Mouse (Mus musculus): ENCODE measurements around the gene Trhr2.

The Trhr2 gene

GRCm38 (mm10) chr8:122360696-122361416, at the start of gene Trhr2:
Trhr2 (minus strand) TSS chr8:122360746.
- DNase-seq (ENCODE audit: low spot score): no peak

- no peak for DNase-seq (ENCODE audit: low spot score)
Measured at GRCm38 (mm10) chr8:122407678-122408077, 47.1 kb upstream of the Trhr2 start.

- no peak for DNase-seq (ENCODE audit: low spot score)
Measured at GRCm38 (mm10) chr8:122405146-122405805, 44.7 kb upstream of the Trhr2 start.

GRCm38 (mm10) chr8:122398186-122398585, 37.6 kb upstream of the Trhr2 start:
- no peak for DNase-seq (ENCODE audit: low spot score)

GRCm38 (mm10) chr8:122395291-122395690, 34.7 kb upstream of the Trhr2 start:
- no peak for DNase-seq (ENCODE audit: low spot score)

- no peak for DNase-seq (ENCODE audit: low spot score)
Measured at GRCm38 (mm10) chr8:122393717-122394116, 33.2 kb upstream of the Trhr2 start.

- no peak for DNase-seq (ENCODE audit: low spot score)
Measured at GRCm38 (mm10) chr8:122390758-122391157, 30.2 kb upstream of the Trhr2 start.

GRCm38 (mm10) chr8:122389357-122389756, 28.8 kb upstream of the Trhr2 start:
- DNase-seq (ENCODE audit: low spot score): no peak

- no peak for DNase-seq (ENCODE audit: low spot score)
Measured at GRCm38 (mm10) chr8:122383039-122383438, 22.5 kb upstream of the Trhr2 start.

GRCm38 (mm10) chr8:122376365-122377231, 16.1 kb upstream of the Trhr2 start, which contains the start of gene Zc3h18:
Zc3h18 (plus strand) TSS chr8:122376609.
- DNase-seq (ENCODE audit: low spot score): peak; percentile 99

- no peak for DNase-seq (ENCODE audit: low spot score)
Measured at GRCm38 (mm10) chr8:122375751-122376364, 15.3 kb upstream of the Trhr2 start.

- no peak for DNase-seq (ENCODE audit: low spot score)
Measured at GRCm38 (mm10) chr8:122375320-122375719, 14.8 kb upstream of the Trhr2 start.

GRCm38 (mm10) chr8:122371706-122372105, 11.2 kb upstream of the Trhr2 start:
- DNase-seq (ENCODE audit: low spot score): no peak

GRCm38 (mm10) chr8:122369665-122370064, 9.1 kb upstream of the Trhr2 start:
- peak; percentile 51 for DNase-seq (ENCODE audit: low spot score)

GRCm38 (mm10) chr8:122368494-122368893, 7.9 kb upstream of the Trhr2 start:
- no peak for DNase-seq (ENCODE audit: low spot score)

GRCm38 (mm10) chr8:122362967-122363366, 2.4 kb upstream of the Trhr2 start:
- DNase-seq (ENCODE audit: low spot score): no peak

GRCm38 (mm10) chr8:122362271-122362670, 1.7 kb upstream of the Trhr2 start:
- DNase-seq (ENCODE audit: low spot score): no peak

GRCm38 (mm10) chr8:122359111-122359775, 1.3 kb downstream of the Trhr2 start:
- no peak for DNase-seq (ENCODE audit: low spot score)

GRCm38 (mm10) chr8:122357641-122358040, 2.9 kb downstream of the Trhr2 start:
- DNase-seq (ENCODE audit: low spot score): no peak

- no peak for DNase-seq (ENCODE audit: low spot score)
Measured at GRCm38 (mm10) chr8:122357202-122357601, 3.3 kb downstream of the Trhr2 start.
